In genomic region chr7:16183663-16184062, GRCm38 (mm10) we compare ENCODE assay signal across 9 mouse cellular contexts. TPM values are rescaled to one million over a fixed set of nuclear protein-coding genes. Genes with fewer than 3 reads are reported as not detected.
A peak's percentile ranks its signal among the peaks of the same experiment; 100 is the strongest.
DNase-seq lines count a peak whose midpoint lies in the region; ATAC-seq and TF ChIP-seq lines count a peak whose summit lies in the region.
"Had no signal": no experiment of that assay in that cellular context is flagged by ENCODE, and none has a peak within 500 bp of the region (broad histone marks: within the 10 kb centered on the region; RNA-seq: fewer than 3 reads in every experiment).

No protein-coding gene starts in this region.

- no peaks in the 10 kb centered on the region for H3K9me3 ChIP-seq in kidney, embryonic 15.5 days (replicated peaks)
- H3K9me3 ChIP-seq: midbrain, embryonic 12.5 days had no signal

- no peaks in the 10 kb centered on the region for H3K27me3 ChIP-seq in kidney, embryonic 15.5 days
- H3K27me3 ChIP-seq in myocyte (ENCODE audit: control insufficient read depth, insufficient read depth, insufficient read length), result peaks cover under 1% of the 10 kb centered on the region
- H3K27me3 ChIP-seq: midbrain, embryonic 12.5 days had no signal

- H3K4me2 ChIP-seq in kidney, embryonic 15.5 days, result no peak overlapping the region
- H3K4me2 ChIP-seq in myocyte (ENCODE audit: low read depth), result no peak overlapping the region
- H3K4me2 ChIP-seq: midbrain, embryonic 12.5 days had no signal

- no peaks in the 10 kb centered on the region for H3K79me2 ChIP-seq in myocyte (ENCODE audit: control insufficient read depth, insufficient read depth)

- no peak for TF ChIP-seq POLR2A in myocyte (IDR thresholded peaks at IDR 0.05; ENCODE audit: insufficient read length, low read depth)

- 0 out of 2 replicates have a peak, but pooled peaks have one; percentile 22 for ATAC-seq in kidney, embryonic 15.5 days (replicated peaks; ENCODE audit: low FRiP score)
- ATAC-seq in erythroid progenitor cell, adult 5-6 weeks (replicated peaks; ENCODE audit: low FRiP score, poor library complexity, severe bottlenecking), result no peak

- DNase-seq in spleen, postnatal 4 days (ENCODE audit: low spot score in 2 of 2), result peak; percentile 47 to 83
- no peak for DNase-seq in spleen, postnatal 36 days (ENCODE audit: low spot score in 2 of 2)
- DNase-seq in adrenal gland, postnatal 25 days, result peak; percentile 70
- no peak for DNase-seq in right cerebral cortex, postnatal 14 days

- no peak overlapping the region for H3K9ac ChIP-seq in kidney, embryonic 15.5 days
- H3K9ac ChIP-seq: midbrain, embryonic 12.5 days had no signal

- H3K27ac ChIP-seq in kidney, embryonic 15.5 days, result no peak overlapping the region
- H3K27ac ChIP-seq: midbrain, embryonic 12.5 days had no signal

- WGBS in kidney, embryonic 15.5 days, result 24% methylated on average over 8 of the region's 8 CpGs

- no peak overlapping the region for H3ac ChIP-seq in myocyte (ENCODE audit: control insufficient read depth, insufficient read length)

- H3K36me3 ChIP-seq in kidney, embryonic 15.5 days, result peaks cover 13% of the 10 kb centered on the region
- H3K36me3 ChIP-seq in myocyte (ENCODE audit: control insufficient read depth, insufficient read depth), result no peaks in the 10 kb centered on the region

- H3K4me3 ChIP-seq in kidney, embryonic 15.5 days (replicated peaks), result no peak overlapping the region
- H3K4me3 ChIP-seq in myocyte, result no peak overlapping the region
- H3K4me3 ChIP-seq: erythroblast, embryonic 14.5 days; midbrain, embryonic 12.5 days had no signal

- no peaks in the 10 kb centered on the region for H3K4me1 ChIP-seq in kidney, embryonic 15.5 days
- H3K4me1 ChIP-seq: midbrain, embryonic 12.5 days had no signal

TF ChIP-seq in myocyte, 11 proteins besides CTCF, POLR2A, EP300 and RAD21:
- no peak for TF ChIP-seq E2F4 (IDR thresholded peaks at IDR 0.05; ENCODE audit: insufficient read depth)
- TF ChIP-seq TCF12 (IDR thresholded peaks at IDR 0.05; ENCODE audit: insufficient read depth, poor library complexity, severe bottlenecking), result no peak
- no peak for TF ChIP-seq TCF3 (IDR thresholded peaks at IDR 0.05; ENCODE audit: insufficient read length, low read depth)
- TF ChIP-seq USF1 (IDR thresholded peaks at IDR 0.05; ENCODE audit: low read depth), result no peak
- no peak for TF ChIP-seq SRF (IDR thresholded peaks at IDR 0.05; ENCODE audit: control insufficient read depth, insufficient read length, low read depth)
- no peak for TF ChIP-seq CEBPB (IDR thresholded peaks at IDR 0.05; ENCODE audit: insufficient read depth, poor library complexity, severe bottlenecking)
- no peak for TF ChIP-seq MAX (IDR thresholded peaks at IDR 0.05; ENCODE audit: low read depth)
- no peak for TF ChIP-seq MYOD1 (IDR thresholded peaks at IDR 0.05; ENCODE audit: control insufficient read depth in 1 of 3, insufficient read length in 2 of 3, low read depth in 2 of 3)
- peak; percentile 93 for TF ChIP-seq REST (IDR thresholded peaks at IDR 0.05; ENCODE audit: insufficient read depth, insufficient read length)
- no peak for TF ChIP-seq POLR2AphosphoS2 (IDR thresholded peaks at IDR 0.05; ENCODE audit: insufficient read length, low read depth)
- peak in 1 of 3 experiments; percentile 46 for TF ChIP-seq MYOG (IDR thresholded peaks at IDR 0.05; ENCODE audit: control insufficient read depth in 1 of 3, insufficient read depth in 1 of 3, insufficient read length in 2 of 3, low read depth in 2 of 3)
TF ChIP-seq in myocyte: peak in this region for 2.

RNA-seq across cellular contexts. Expression of gene Meis3, which starts 8.8 kb away (rescaled TPM):
- total RNA-seq in adrenal gland, postnatal 25 days (2021), result 10.9 and 12.9 TPM in 2 replicates
- polyA plus RNA-seq in kidney, embryonic 15.5 days (2015; fragmentation: Nextera tagmentation; extraction: Ambion mirVana), result 22.5 and 28.9 TPM in 2 replicates
- polyA plus RNA-seq in myocyte (2012; fragmentation: generic; extraction: Trizol), result 2.2 TPM
- total RNA-seq in erythroid progenitor cell, adult 5-6 weeks (2015; ENCODE audit: low replicate concordance), result 1.3 TPM in 1 of 2 replicates, not detected in the other
- total RNA-seq in erythroid progenitor cell, adult 5-6 weeks (2017; ENCODE audit: low replicate concordance), result not detected in 2 replicates

RNA-seq across cellular contexts. Expression of gene Dhx34, which starts 38.2 kb away (rescaled TPM):
- total RNA-seq in adrenal gland, postnatal 25 days (2021), result 14.1 and 20.3 TPM in 2 replicates
- polyA plus RNA-seq in kidney, embryonic 15.5 days (2015; fragmentation: Nextera tagmentation; extraction: Ambion mirVana), result 14.1 and 18.2 TPM in 2 replicates
- polyA plus RNA-seq in myocyte (2012; fragmentation: generic; extraction: Trizol), result 9.0 TPM
- 2.5 and 2.9 TPM in 2 replicates for total RNA-seq in erythroid progenitor cell, adult 5-6 weeks (2015; ENCODE audit: low replicate concordance)
- total RNA-seq in erythroid progenitor cell, adult 5-6 weeks (2017; ENCODE audit: low replicate concordance), result 0.76 and 4.6 TPM in 2 replicates

RNA-seq across cellular contexts. Expression of gene Slc8a2, which starts 54.0 kb away (rescaled TPM):
- total RNA-seq in adrenal gland, postnatal 25 days (2021), result 2.8 and 3.3 TPM in 2 replicates
- polyA plus RNA-seq in kidney, embryonic 15.5 days (2015; fragmentation: Nextera tagmentation; extraction: Ambion mirVana), result 0.09 and 0.19 TPM in 2 replicates
- polyA plus RNA-seq in myocyte (2012; fragmentation: generic; extraction: Trizol), result 0.02 TPM
- total RNA-seq in erythroid progenitor cell, adult 5-6 weeks (2015; ENCODE audit: low replicate concordance), result not detected in 2 replicates
- total RNA-seq in erythroid progenitor cell, adult 5-6 weeks (2017; ENCODE audit: low replicate concordance), result 0.26 TPM in 1 of 2 replicates, not detected in the other
- polyA plus RNA-seq: erythroblast, embryonic 14.5 days had no signal

Comparison
In these comparisons a context has a peak if more than half of its experiments do, and no peak if none do; other contexts are left out.
1. DNase-seq: peak in spleen, postnatal 4 days (2 of 2) and adrenal gland, postnatal 25 days (single experiment); none in spleen, postnatal 36 days (0 of 2) and right cerebral cortex, postnatal 14 days (single experiment).